Mouse (Mus musculus) embryo, embryonic 11 days (tissue): ENCODE measurements around the gene Kctd14.

Experiments
- DNase-seq: peaks from one replicate; pipeline ENCODE4 v3.0.0-alpha.2; 2015

Gene Kctd14

DNA sequence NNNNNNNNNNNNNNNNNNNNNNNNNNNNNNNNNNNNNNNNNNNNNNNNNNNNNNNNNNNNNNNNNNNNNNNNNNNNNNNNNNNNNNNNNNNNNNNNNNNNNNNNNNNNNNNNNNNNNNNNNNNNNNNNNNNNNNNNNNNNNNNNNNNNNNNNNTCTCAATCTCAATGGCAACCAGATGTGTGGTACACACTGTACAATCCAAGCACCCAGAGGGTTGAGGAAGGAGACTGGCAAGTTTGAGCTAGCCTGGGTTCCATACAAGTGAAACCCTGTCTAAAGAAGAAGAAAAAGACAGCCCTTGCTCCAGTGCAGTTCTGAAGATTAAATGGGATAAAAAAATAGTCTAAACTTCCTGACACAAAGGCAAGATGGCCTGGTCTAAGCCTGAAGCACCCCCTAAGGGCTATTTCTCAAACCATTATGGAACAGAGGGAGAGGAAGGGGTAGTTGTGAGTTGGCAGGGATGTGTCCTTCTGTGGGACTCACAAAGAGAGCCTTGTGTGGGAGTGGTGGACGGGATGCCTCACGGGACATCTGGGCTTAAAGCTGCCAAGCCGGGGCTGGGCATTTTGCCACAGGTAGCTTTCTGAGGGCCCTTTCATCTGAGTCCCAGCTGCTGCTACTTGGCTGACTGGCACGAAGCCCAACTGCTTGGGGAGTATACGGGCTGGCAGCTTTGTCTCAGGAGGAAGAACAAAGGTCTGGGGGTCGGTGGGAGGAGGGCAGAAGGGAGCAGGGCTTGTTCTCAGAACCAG lies 4.8 kb upstream of the Kctd14 start:
- DNase-seq: no peak

- no peak for DNase-seq
These were observed 4.0 kb upstream of the Kctd14 start for GRCm38 (mm10) chr7:97447050-97447531.

GRCm38 (mm10) chr7:97452196-97452595 lies 1.1 kb downstream of the Kctd14 start:
- DNase-seq: no peak

- peak; percentile 46 for DNase-seq
These were observed 2.2 kb downstream of the Kctd14 start for GRCm38 (mm10) chr7:97453141-97453921.

DNA sequence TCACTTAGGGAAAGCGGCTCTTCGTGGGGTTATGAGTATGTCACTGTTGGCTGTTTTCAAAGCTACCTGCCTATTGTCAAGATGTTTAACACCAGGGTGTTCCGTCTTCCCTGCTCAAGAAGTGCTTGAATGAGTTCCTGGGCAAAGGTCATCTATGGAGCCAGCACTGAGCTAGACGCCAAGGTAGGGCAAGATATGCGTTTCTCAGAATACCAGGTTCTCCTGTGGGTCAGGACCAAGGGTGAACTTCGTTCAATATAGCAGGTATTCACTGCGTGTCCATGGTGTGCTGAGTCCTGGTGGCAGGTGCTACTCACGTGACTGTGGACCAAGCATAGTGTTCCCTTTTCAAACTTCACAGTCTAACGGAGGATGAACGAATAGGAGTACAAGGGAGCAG lies 3.7 kb downstream of the Kctd14 start:
- no peak for DNase-seq

GRCm38 (mm10) chr7:97455577-97455976 lies 4.5 kb downstream of the Kctd14 start:
- no peak for DNase-seq

GRCm38 (mm10) chr7:97473001-97473400 lies 21.9 kb downstream of the Kctd14 start:
- no peak for DNase-seq

DNA sequence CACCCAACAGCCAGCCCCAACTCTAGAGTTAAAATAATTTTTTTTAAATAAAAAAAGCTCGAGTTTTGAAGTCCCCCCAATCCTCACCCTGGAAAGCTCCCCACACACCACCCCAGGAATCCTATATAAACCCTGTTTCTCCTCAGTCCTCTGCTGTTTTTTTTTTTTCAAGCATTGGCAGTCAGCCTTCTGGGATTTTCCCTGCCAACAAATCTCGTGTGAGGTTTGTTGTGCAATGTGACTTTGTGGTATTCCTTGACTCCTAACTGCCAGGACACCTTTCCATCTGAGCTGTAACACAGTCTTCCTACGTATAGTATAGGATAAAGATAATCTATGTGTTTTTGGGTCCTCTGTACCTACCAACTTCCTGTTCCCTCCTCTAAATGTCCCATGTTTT lies 28.2 kb downstream of the Kctd14 start:
- no peak for DNase-seq

DNA sequence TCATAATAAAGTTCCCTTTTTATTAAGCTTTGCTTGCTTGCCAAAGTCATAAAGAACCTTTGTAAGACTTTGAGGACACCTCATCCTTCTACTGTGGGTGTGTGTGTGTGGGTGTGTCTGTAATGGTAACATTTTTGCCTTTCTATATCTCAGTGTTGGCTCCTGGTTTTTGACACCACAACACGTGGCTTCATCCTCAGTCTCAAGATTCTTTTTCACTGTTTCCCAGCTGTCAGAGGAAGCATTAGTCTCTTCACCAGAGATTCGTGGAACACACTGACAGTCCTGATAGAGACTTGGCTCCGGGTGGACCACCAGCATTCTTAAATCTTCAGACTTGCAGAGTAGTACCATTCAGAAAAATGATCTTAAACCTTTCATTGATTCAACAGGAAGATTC lies 29.2 kb downstream of the Kctd14 start:
- no peak for DNase-seq

DNA sequence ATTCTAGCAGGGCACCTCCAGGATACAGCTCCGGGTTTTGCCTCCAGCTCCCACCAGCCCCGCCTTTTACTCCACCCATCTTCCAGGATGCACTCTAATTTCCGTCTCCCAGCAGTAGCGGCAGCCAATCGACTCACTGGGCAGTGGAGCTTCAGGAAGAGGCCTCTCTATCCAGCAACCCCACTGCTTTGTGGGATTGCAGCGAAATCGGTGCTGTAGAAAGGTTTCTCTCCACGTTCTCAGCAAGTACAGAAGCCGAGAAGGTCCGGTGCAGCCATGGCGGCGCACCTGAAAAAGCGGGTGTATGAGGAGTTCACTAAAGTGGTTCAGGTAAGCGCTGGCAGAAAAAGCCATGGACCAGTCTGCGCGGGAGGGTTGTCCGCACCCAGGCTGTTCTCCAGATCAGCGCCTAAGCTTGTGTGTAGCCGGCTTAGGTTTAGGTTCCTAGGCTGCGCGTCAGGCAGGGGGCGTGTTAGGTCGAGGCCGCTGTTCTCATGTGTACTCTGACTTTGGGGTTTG lies 29.8 kb downstream of the Kctd14 start, which contains the start of gene Ints4:
TSS of gene Ints4 (plus strand) at position 136 of the 519 bp plus-strand sequence.
- DNase-seq: peak; percentile 95

DNA sequence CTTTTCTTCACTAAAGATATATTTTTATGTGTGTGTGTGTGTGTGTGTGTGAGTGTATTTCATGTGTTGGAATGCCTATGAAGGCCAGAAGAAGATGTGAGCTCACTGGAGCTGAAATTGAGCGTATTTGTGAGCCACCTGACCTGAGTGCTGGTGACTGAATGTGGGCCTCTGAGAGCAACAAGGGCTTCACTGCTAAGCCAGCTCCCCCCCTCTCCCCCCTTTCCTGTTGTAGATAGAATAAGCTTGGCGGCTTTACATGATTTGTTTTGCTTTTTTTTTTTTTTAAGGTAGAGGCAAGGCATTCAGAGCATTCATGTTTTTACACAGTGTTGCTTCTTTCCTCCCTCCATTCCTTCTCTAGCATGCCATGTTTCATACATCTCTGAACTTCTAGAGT lies 32.3 kb downstream of the Kctd14 start:
- DNase-seq: no peak

DNA sequence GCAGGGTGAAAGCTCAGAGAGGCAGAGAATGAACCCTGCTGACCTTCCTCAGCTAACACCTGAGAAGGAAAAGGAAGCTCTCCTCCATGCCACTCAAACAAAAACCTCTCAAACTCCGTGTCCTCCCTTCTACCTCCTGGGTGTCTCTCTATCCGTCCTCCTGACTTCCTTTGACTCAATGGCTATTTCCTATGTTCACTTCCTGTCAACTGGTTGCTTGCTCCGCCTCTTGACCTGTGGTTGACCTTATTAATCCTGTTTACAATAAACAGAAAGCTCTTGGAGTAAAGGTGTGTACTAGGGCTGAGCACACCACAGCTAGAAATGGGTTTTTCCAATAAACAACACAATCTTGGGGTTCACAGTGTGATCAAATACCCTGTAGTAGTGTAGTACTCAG lies 40.0 kb downstream of the Kctd14 start:
- DNase-seq: no peak

DNA sequence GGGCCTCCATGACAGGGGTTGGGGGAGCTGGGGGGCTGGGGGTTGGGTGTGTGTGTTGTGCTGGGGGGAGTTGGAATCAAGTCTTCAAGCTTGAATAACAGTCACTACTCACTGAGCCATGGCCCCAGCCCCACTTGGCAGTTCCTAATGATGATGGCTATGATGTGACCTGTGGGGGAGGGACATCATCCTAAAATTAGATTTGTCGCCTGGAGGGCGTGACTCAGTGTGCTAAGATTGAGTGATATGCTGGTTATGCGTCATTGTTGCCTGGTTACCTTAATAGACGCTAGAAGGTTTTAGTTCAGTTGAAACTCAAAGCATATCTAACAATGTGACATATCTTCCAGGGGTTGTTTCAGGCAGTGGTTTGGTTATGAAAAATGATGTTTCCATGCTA lies 41.3 kb downstream of the Kctd14 start:
- no peak for DNase-seq

- no peak for DNase-seq
These were observed 43.9 kb downstream of the Kctd14 start for GRCm38 (mm10) chr7:97495052-97495451.

- no peak for DNase-seq
These were observed 49.6 kb downstream of the Kctd14 start for GRCm38 (mm10) chr7:97500555-97501209.
